Mouse (Mus musculus) cerebellum, adult 2 months (tissue): ENCODE measurements around the gene Elfn1.

Source experiments
- CTCF ChIP-seq: fragments of 200-500 bp; IDR thresholded peaks from 2 replicates; pipeline ENCODE4 v1.5.1; 2011; ENCODE audit warnings: low read depth, mild to moderate bottlenecking, control low read depth, low read length, moderate library complexity, borderline replicate concordance; ENCODE audit not compliant: insufficient read depth
- POLR2A ChIP-seq: fragments of 200-500 bp; IDR thresholded peaks from 2 replicates; pipeline ENCODE4 v1.6.1; 2011; ENCODE audit warnings: low read length, control low read depth, borderline replicate concordance; ENCODE audit not compliant: insufficient read depth

- TF ChIP-seq CTCF, result no peak
- no peak for TF ChIP-seq POLR2A
Measured at GRCm38 (mm10) chr5:139892995-139893345, 14.8 kb upstream of the Elfn1 start.
